Mouse (Mus musculus) E14TG2a.4 (cell line): Measurements from ENCODE around the gene Orai1.

Experiments used
- CTCF ChIP-seq: conservative IDR thresholded peaks from 2 replicates; pipeline ENCODE4 v1.5.1; 2014; ENCODE audit warnings: low read length
- NANOG ChIP-seq: IDR thresholded peaks from 2 replicates; pipeline ENCODE4 v1.6.1; 2014; ENCODE audit warnings: borderline replicate concordance, low read length, mixed read lengths
- POU5F1 ChIP-seq: IDR thresholded peaks from 2 replicates; pipeline ENCODE4 v1.6.1; 2014; ENCODE audit warnings: low read length, borderline replicate concordance

DNA sequence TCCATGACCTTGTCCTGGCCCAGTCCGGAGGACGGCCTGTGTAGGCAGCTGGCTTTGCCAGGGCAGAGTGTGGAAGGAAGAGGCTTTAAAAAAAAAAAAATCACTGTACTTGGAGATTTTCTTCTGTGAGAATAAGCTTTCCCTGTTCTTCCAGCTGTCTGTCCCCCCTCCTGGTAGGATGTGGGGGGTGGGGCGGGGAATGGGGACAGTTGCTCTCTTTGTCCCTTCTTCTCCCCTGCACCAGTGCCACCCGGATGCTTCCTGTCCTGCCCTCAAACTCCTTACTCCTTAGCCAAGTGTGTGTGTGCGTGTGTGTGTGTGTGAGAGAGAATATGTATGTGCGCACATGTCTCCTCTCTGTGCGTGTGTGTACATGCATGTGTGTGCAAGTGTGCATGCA, 14.9 kb downstream of the Orai1 start:
- no peak for TF ChIP-seq CTCF
- TF ChIP-seq POU5F1 = no peak
- TF ChIP-seq NANOG = no peak
